Mouse (Mus musculus): ENCODE results near the gene Uck1. TPM values are rescaled to one million over a fixed set of nuclear protein-coding genes. Genes with fewer than 3 reads are reported as not detected.
A peak's percentile ranks its signal among the peaks of the same experiment; 100 is the strongest.

Uck1 gene
- polyA plus RNA-seq, 1 experiment from 2014 or later = 53.4 TPM

DNA sequence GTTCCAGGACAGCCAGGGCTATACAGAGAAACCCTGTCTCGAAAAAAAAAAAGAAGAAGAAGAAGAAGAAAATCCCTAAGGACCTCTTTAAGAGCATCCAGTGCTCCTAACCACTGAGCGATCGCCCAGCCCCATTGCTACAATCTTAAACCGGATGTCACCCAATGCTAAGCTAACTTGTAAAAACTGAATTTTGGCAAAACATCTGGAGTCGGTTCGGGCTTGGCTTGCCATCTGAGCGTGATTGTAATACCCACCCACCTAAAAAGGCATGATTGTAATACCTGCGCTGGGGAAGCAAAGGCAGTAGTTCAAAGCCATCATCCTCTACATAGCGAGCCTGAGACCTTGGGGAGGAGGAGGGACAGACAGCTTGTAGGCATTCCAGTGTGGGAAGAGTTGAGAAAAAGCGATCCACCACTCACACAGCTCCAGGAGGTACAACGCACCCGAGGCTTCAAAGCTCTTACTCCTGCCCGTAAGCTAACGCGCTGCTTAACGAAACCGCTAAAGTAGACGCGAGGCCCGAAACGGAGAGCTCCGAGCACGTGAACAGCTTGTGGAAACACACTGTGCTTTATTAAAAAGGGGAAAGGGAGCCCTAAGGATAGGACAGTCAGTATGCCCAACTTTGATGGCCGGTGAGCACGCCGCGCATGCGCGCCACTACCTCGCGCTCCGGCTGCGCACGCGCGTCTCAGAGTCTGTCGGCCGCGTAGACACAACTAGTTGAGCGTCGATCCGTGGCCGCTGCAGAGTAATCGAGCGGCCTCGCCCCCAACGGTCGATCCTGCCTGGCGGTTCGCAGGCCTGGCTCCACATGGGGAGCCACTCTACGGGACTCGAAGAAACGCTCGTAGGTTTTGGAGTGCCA lies 23.8 kb downstream of the Uck1 start, which contains the start of gene Pomt1:
Gene Pomt1 (plus strand): TSS at position 705 of the 874 bp plus-strand sequence.
- peak; percentile 92 for ATAC-seq (ENCODE audit: insufficient read depth, low FRiP score)
- Histone ChIP-seq H3K4me3 (replicated peaks; ENCODE audit: low read length) (peak within 1 kb of the TSS; percentile 73), H3K4me2 (ENCODE audit: low read depth, low read length) (peak within 1 kb of the TSS; percentile 92), H3K36me3 (ENCODE audit: control insufficient read depth, insufficient read depth, low read length) (peaks cover 18% of the 10 kb centered on the region), H3K4me1 (ENCODE audit: control insufficient read depth, insufficient read depth, low read length) (peaks cover 12% of the 10 kb centered on the region), H3K27me3 (ENCODE audit: control insufficient read depth, insufficient read depth, low read length) (no peaks in the 10 kb centered on the region), H3K9ac (ENCODE audit: low read length) (peak within 1 kb of the TSS; percentile 83), H3K9me3 (replicated peaks; ENCODE audit: control insufficient read depth, low read length) (no peaks in the 10 kb centered on the region), H3K27ac (ENCODE audit: low read length) (peak within 1 kb of the TSS; percentile 95)
- under 1% methylated on average over 54 of the region's 54 CpGs for WGBS

DNA sequence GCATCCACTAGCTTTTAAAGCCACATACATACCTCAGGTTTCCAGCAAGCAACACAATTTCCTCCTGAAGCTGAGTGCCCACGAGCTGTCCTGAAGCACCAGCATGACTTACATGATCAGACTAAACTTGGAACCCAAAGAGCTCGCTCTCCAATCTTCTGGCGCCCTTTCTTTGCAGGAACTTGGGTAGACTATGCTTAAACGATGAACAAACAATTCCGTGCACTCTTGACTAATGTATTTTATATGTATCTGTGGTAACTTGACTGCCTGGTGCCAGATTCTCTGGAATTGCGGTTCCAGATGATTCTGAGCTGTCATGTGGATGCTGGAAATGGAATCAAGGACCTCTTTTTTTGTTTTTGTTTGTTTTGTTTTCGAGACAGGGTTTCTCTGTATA lies 24.5 kb downstream of the Uck1 start:
- WGBS = 20% methylated on average over 7 of the region's 7 CpGs
- peaks cover 19% of the 10 kb centered on the region for H3K36me3 ChIP-seq (ENCODE audit: control insufficient read depth, insufficient read depth, low read length)
- ATAC-seq (ENCODE audit: insufficient read depth, low FRiP score) = no peak

DNA sequence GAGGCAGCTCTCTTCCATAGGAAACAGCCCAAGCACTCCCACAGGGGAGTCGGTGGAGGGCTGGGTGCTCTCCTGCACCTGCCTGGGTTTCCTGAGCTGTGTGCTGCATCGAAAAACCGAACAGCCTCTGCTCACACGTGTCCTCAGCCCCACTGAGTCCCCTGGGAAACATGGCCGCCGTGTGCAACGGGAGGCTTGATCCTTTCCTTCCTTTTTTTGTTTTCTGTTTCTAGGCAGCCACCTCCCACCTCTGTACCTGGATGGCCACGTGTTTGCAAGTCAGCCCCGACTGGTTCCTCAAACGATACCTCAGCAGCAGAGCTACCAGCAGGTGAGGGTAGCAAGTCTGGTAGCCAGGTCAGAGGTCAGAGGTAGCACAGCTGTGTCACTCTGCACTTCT lies 37.9 kb downstream of the Uck1 start:
- H3K9me3 ChIP-seq (replicated peaks; ENCODE audit: control insufficient read depth, low read length) = no peaks in the 10 kb centered on the region
- ATAC-seq (ENCODE audit: insufficient read depth, low FRiP score) = no peak
- WGBS = 79% methylated on average over 10 of the region's 10 CpGs
- no peaks in the 10 kb centered on the region for H3K4me1 ChIP-seq (ENCODE audit: control insufficient read depth, insufficient read depth, low read length)
- H3K9ac ChIP-seq (ENCODE audit: low read length) = no peak overlapping the region
- H3K27me3 ChIP-seq (ENCODE audit: control insufficient read depth, insufficient read depth, low read length) = no peaks in the 10 kb centered on the region
- no peak overlapping the region for H3K4me2 ChIP-seq (ENCODE audit: low read depth, low read length)
- H3K36me3 ChIP-seq (ENCODE audit: control insufficient read depth, insufficient read depth, low read length) = peaks cover 44% of the 10 kb centered on the region
- no peak overlapping the region for H3K27ac ChIP-seq (ENCODE audit: low read length)
- no peak overlapping the region for H3K4me3 ChIP-seq (replicated peaks; ENCODE audit: low read length)

More for the DNA sequence above, 24.5 kb downstream of the Uck1 start:
- H3K27ac ChIP-seq (ENCODE audit: low read length) = peak overlapping the region; percentile 95; the same call in 1 of the 2 replicates
- H3K4me2 ChIP-seq (ENCODE audit: low read depth, low read length) = peak overlapping the region; percentile 88
- no peaks in the 10 kb centered on the region for H3K9me3 ChIP-seq (replicated peaks; ENCODE audit: control insufficient read depth, low read length)
- peaks cover 12% of the 10 kb centered on the region for H3K4me1 ChIP-seq (ENCODE audit: control insufficient read depth, insufficient read depth, low read length)
- peak overlapping the region; percentile 83 for H3K9ac ChIP-seq (ENCODE audit: low read length)
- no peaks in the 10 kb centered on the region for H3K27me3 ChIP-seq (ENCODE audit: control insufficient read depth, insufficient read depth, low read length)
- H3K4me3 ChIP-seq (replicated peaks; ENCODE audit: low read length) = peak overlapping the region; percentile 73

DNA sequence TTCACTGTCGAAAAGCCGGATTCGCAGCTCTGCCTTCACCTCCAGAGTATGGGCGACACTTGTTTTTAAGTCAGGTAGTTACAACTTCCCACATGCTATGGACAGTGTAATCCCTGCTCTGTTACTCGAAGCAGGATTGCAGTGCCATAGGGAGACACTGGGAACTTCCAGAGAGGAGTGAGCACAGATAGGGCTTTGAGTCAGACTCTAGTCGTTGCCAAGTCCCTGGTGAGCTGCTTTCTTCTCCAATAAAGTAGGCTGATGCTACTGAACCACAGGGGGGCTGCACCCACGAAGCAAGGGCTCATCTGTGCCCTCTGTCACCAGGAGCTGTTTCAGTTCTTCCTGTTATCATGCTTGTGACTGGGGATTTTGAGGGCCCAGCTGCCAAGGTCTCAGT lies 38.4 kb downstream of the Uck1 start:
- no peak overlapping the region for H3K4me3 ChIP-seq (replicated peaks; ENCODE audit: low read length)
- no peaks in the 10 kb centered on the region for H3K9me3 ChIP-seq (replicated peaks; ENCODE audit: control insufficient read depth, low read length)
- H3K9ac ChIP-seq (ENCODE audit: low read length) = no peak overlapping the region
- no peak overlapping the region for H3K27ac ChIP-seq (ENCODE audit: low read length)
- no peaks in the 10 kb centered on the region for H3K4me1 ChIP-seq (ENCODE audit: control insufficient read depth, insufficient read depth, low read length)
- WGBS = 87% methylated on average over 7 of the region's 7 CpGs
- H3K4me2 ChIP-seq (ENCODE audit: low read depth, low read length) = no peak overlapping the region
- H3K27me3 ChIP-seq (ENCODE audit: control insufficient read depth, insufficient read depth, low read length) = no peaks in the 10 kb centered on the region
- ATAC-seq (ENCODE audit: insufficient read depth, low FRiP score) = no peak
- H3K36me3 ChIP-seq (ENCODE audit: control insufficient read depth, insufficient read depth, low read length) = peaks cover 44% of the 10 kb centered on the region

DNA sequence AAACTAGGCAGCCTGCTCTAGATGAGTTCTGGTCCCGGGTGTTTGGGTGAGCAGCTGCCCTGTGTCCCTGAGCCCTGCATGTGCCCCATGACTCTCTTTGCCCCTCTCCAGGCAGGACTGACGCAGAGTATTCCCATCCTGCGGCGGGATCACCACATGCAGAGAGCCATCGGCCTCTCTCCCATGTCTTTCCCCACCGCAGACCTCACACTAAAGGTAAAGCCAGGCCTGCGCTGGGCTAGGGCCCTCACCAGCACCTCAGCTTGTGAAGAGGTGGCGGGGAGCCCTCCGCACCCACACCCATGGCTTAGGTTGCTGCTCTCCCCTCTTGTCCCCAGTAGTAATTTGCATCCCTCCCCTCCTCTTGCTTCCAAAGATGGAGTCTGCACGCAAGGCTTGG lies 39.0 kb downstream of the Uck1 start:
- H3K27me3 ChIP-seq (ENCODE audit: control insufficient read depth, insufficient read depth, low read length) = no peaks in the 10 kb centered on the region
- H3K36me3 ChIP-seq (ENCODE audit: control insufficient read depth, insufficient read depth, low read length) = peaks cover 44% of the 10 kb centered on the region
- ATAC-seq (ENCODE audit: insufficient read depth, low FRiP score) = no peak
- no peaks in the 10 kb centered on the region for H3K4me1 ChIP-seq (ENCODE audit: control insufficient read depth, insufficient read depth, low read length)
- H3K9me3 ChIP-seq (replicated peaks; ENCODE audit: control insufficient read depth, low read length) = no peaks in the 10 kb centered on the region
- no peak overlapping the region for H3K27ac ChIP-seq (ENCODE audit: low read length)
- H3K4me3 ChIP-seq (replicated peaks; ENCODE audit: low read length) = no peak overlapping the region
- H3K4me2 ChIP-seq (ENCODE audit: low read depth, low read length) = no peak overlapping the region
- H3K9ac ChIP-seq (ENCODE audit: low read length) = no peak overlapping the region
- 94% methylated on average over 10 of the region's 10 CpGs for WGBS

DNA sequence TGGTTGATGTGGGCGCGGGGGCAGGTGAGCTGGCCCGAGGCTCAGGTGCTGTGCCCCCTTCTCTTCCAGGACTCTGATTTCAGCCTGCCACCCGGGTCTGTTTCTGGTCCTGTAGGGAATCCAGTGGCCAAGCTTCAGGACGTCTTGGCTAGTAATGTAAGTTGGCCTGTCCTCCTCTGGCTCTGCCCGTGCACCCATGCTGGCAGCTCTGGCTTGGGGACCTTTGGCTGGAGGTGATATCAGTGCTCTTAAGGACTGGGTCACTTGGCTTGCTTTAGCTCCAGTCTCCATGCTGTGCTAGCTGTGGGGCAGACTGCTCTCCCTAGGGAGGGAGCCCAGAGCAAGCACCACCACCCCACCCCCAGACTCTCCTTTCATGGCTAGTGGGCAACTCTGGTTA lies 39.9 kb downstream of the Uck1 start:
- no peak for ATAC-seq (ENCODE audit: insufficient read depth, low FRiP score)
- no peaks in the 10 kb centered on the region for H3K9me3 ChIP-seq (replicated peaks; ENCODE audit: control insufficient read depth, low read length)
- no peak overlapping the region for H3K4me2 ChIP-seq (ENCODE audit: low read depth, low read length)
- no peak overlapping the region for H3K27ac ChIP-seq (ENCODE audit: low read length)
- no peak overlapping the region for H3K4me3 ChIP-seq (replicated peaks; ENCODE audit: low read length)
- H3K27me3 ChIP-seq (ENCODE audit: control insufficient read depth, insufficient read depth, low read length) = no peaks in the 10 kb centered on the region
- H3K36me3 ChIP-seq (ENCODE audit: control insufficient read depth, insufficient read depth, low read length) = peaks cover 42% of the 10 kb centered on the region
- no peaks in the 10 kb centered on the region for H3K4me1 ChIP-seq (ENCODE audit: control insufficient read depth, insufficient read depth, low read length)
- WGBS = 90% methylated on average over 6 of the region's 6 CpGs
- H3K9ac ChIP-seq (ENCODE audit: low read length) = no peak overlapping the region

DNA sequence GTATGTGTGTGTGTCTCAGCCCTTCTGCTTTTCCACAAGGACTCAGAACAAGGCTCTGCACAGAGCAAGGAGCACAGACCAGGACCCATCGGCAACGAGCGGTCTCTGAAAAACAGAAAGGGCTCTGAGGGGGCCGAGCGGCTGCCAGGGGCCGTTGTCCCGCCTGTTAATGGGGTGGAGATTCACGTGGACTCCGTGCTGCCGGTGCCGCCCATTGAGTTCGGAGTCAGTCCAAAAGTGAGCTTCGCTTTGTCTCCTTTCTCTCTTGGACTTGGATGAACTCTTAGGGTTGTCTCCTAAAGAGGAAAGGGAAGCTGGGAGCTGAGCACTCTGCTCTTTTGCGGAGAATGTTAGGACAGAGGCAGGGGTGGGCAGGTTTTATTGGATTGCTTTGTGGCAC lies 40.5 kb downstream of the Uck1 start:
- Histone ChIP-seq H3K4me3 (replicated peaks; ENCODE audit: low read length) (no peak overlapping the region), H3K9me3 (replicated peaks; ENCODE audit: control insufficient read depth, low read length) (no peaks in the 10 kb centered on the region), H3K27ac (ENCODE audit: low read length) (no peak overlapping the region), H3K9ac (ENCODE audit: low read length) (no peak overlapping the region), H3K36me3 (ENCODE audit: control insufficient read depth, insufficient read depth, low read length) (peaks cover 41% of the 10 kb centered on the region), H3K4me1 (ENCODE audit: control insufficient read depth, insufficient read depth, low read length) (no peaks in the 10 kb centered on the region), H3K27me3 (ENCODE audit: control insufficient read depth, insufficient read depth, low read length) (no peaks in the 10 kb centered on the region), H3K4me2 (ENCODE audit: low read depth, low read length) (no peak overlapping the region)
- no peak for ATAC-seq (ENCODE audit: insufficient read depth, low FRiP score)
- 95% methylated on average over 14 of the region's 14 CpGs for WGBS

DNA sequence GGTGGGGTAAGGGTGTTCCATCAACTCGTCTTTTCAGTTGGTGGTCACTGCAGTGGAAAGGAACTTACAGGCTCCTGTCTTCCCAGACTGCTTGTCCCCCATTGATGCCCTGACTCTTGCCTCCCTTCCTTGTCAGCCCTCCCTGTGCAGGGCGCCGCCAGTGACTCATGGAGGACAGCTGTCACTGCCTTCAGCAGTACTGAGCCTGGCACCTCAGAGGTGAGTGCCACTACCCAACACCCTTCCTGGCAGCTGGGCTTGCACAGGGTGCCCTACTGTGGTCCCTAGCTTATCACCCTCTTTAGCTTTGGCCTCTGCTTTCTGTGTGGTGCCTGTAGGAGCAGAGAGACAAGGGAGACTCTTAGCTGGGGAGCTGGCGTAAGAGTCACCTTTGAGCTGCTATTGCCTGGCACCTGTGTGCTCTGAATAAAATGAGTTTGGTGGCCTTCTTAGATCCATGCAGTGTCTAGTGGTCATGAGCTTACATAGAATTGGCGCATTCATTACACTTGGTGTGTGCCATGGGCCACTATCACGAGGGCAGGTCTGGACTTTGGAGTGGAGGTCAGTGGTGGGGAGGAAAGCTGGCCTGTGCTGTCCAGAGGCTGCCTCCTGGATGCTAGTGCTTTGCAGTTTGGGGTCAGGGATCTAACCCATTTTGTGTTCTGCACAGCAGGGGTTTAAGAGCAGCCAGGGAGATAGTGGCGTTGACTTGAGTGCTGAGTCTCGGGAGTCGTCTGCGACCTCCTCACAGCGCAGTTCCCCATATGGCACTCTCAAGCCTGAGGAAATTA lies 41.2 kb downstream of the Uck1 start:
- no peak overlapping the region for H3K4me2 ChIP-seq (ENCODE audit: low read depth, low read length)
- 85% methylated on average over 11 of the region's 11 CpGs for WGBS
- H3K4me1 ChIP-seq (ENCODE audit: control insufficient read depth, insufficient read depth, low read length) = no peaks in the 10 kb centered on the region
- no peaks in the 10 kb centered on the region for H3K27me3 ChIP-seq (ENCODE audit: control insufficient read depth, insufficient read depth, low read length)
- ATAC-seq (ENCODE audit: insufficient read depth, low FRiP score) = no peak
- H3K9ac ChIP-seq (ENCODE audit: low read length) = no peak overlapping the region
- no peak overlapping the region for H3K4me3 ChIP-seq (replicated peaks; ENCODE audit: low read length)
- H3K27ac ChIP-seq (ENCODE audit: low read length) = no peak overlapping the region
- no peaks in the 10 kb centered on the region for H3K9me3 ChIP-seq (replicated peaks; ENCODE audit: control insufficient read depth, low read length)
- H3K36me3 ChIP-seq (ENCODE audit: control insufficient read depth, insufficient read depth, low read length) = peaks cover 45% of the 10 kb centered on the region

DNA sequence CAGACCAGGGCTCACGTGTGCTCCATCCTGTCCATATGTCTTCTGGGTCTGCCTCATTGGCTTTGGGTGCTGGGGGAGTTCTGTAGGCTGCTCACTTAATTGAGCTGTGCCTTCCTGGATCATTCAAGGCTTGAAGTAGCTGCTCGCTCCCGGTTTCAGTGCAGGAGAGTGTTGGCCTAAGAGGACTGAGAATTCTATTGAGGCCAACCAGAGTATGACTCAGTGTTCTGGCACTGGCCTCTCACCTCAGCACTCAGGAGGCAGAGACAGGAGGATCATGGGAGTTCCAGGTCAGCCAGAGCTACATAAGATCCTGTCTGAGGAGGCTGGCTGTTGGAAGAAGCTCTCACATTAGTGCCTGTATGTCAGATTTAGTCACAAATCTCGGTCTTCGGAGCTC lies 41.8 kb downstream of the Uck1 start:
- WGBS = 87% methylated on average over 5 of the region's 5 CpGs
- Histone ChIP-seq H3K27ac (ENCODE audit: low read length) (no peak overlapping the region), H3K4me2 (ENCODE audit: low read depth, low read length) (no peak overlapping the region), H3K4me1 (ENCODE audit: control insufficient read depth, insufficient read depth, low read length) (no peaks in the 10 kb centered on the region), H3K9me3 (replicated peaks; ENCODE audit: control insufficient read depth, low read length) (no peaks in the 10 kb centered on the region), H3K4me3 (replicated peaks; ENCODE audit: low read length) (no peak overlapping the region), H3K36me3 (ENCODE audit: control insufficient read depth, insufficient read depth, low read length) (peaks cover 41% of the 10 kb centered on the region), H3K9ac (ENCODE audit: low read length) (no peak overlapping the region), H3K27me3 (ENCODE audit: control insufficient read depth, insufficient read depth, low read length) (no peaks in the 10 kb centered on the region)
- no peak for ATAC-seq (ENCODE audit: insufficient read depth, low FRiP score)
